Mouse (Mus musculus) left cerebral cortex, adult 2 months (tissue): ENCODE data around the gene Mus81. TPM values are rescaled to one million over a fixed set of nuclear protein-coding genes. Genes with fewer than 3 reads are reported as not detected.
"Not testable (repeated sequence)": the region's sequence is repeated elsewhere in the genome, so short reads cannot be mapped to it uniquely, and the experiment has no call there.

ENCODE experiments used
- DNase-seq, 2 experiments: peaks; one replicate each; pipeline ENCODE4 v3.0.0; 2021 to 2022; ENCODE audit warnings: low spot score in 2 of 2, mixed read lengths in 1 of 2; ENCODE audit errors: extremely low spot score in 1 of 2
- H3K27ac ChIP-seq: fragments of 200-600 bp; 2 replicates; pipeline ENCODE4 v1.8.1; 2022
- H3K4me3 ChIP-seq: fragments of 200-600 bp; 2 replicates; pipeline ENCODE4 v1.8.1; 2022
- CTCF ChIP-seq: fragments of 200-600 bp; IDR thresholded peaks from 2 replicates; pipeline ENCODE4 v1.8.1; 2022; ENCODE audit warnings: antibody characterized with exemption, mild to moderate bottlenecking, moderate library complexity
- intact Hi-C: fragments of 180-260 bp; cut with DNase I; formaldehyde crosslinking; loops from one replicate; pipeline ENCODE4 v1.15.1; 2025
- total RNA-seq, 2 experiments: library from RNA; stranded (reverse); gene quantifications; 2 replicates each; pipeline ENCODE4 v1.2.3; 2021

Gene Mus81
- total RNA-seq, 2 experiments from 2014 or later = 33.3 to 33.4 TPM

GRCm38 (mm10) chr19:5490898-5491708 is 2.9 kb upstream of the Mus81 start:
- no peak for TF ChIP-seq CTCF
- intact Hi-C loops = loop anchor here (1.0 to 2.0 kb wide), 2 partner anchors 20 to 67 kb away; partner anchors contain the start of genes Drap1 and Snx32
- DNase-seq = peak; percentile 77 to 78
- H3K4me3 ChIP-seq = peak overlapping the region; percentile 91
- H3K27ac ChIP-seq = peak overlapping the region; percentile 99

- intact Hi-C loops = loop anchor here (1.0 to 2.0 kb wide), 2 partner anchors 20 to 66 kb away; partner anchors contain the start of genes Drap1 and Snx32
Observed at GRCm38 (mm10) chr19:5490313-5490897, 2.2 kb upstream of the Mus81 start, which contains the start of gene Cfl1. Gene Cfl1, plus strand, starts transcription at chr19:5490455.

GRCm38 (mm10) chr19:5489721-5490120 is 1.5 kb upstream of the Mus81 start:
- peak overlapping the region; percentile 99 for H3K27ac ChIP-seq
- intact Hi-C loops = loop anchor here (1.0 to 2.0 kb wide), 4 partner anchors 21 to 123 kb away; partner anchors contain the start of genes Banf1, Ccdc85b, Drap1 and Eif1ad
- DNase-seq = not testable (repeated sequence)
- peak overlapping the region; percentile 91 for H3K4me3 ChIP-seq

More at GRCm38 (mm10) chr19:5490313-5490897, 2.2 kb upstream of the Mus81 start, which contains the start of gene Cfl1:
- Histone ChIP-seq H3K4me3 (peak within 1 kb of the TSS; percentile 91), H3K27ac (peak within 1 kb of the TSS; percentile 99)
- DNase-seq = peak; percentile 93 to 95
- TF ChIP-seq CTCF = no peak

- no peak; the same call in 1 of the 2 replicates for TF ChIP-seq CTCF
- Histone ChIP-seq H3K4me3 (peak overlapping the region; percentile 91), H3K27ac (peak overlapping the region; percentile 99)
- intact Hi-C loops = loop anchor here (2.0 kb wide), 2 partner anchors 32 to 122 kb away; partner anchors contain the start of genes Banf1, Ccdc85b and Eif1ad
- peak; percentile 96 to 97 for DNase-seq
Observed at GRCm38 (mm10) chr19:5488878-5489571, 823 bp upstream of the Mus81 start.

GRCm38 (mm10) chr19:5486771-5487170 is 1.4 kb downstream of the Mus81 start:
- intact Hi-C loops = no loop called here
- H3K4me3 ChIP-seq = no peak overlapping the region
- no peak for TF ChIP-seq CTCF
- DNase-seq = no peak
- H3K27ac ChIP-seq = no peak overlapping the region

- H3K27ac ChIP-seq = no peak overlapping the region
- no peak for TF ChIP-seq CTCF
- intact Hi-C loops = no loop called here
- H3K4me3 ChIP-seq = no peak overlapping the region
- DNase-seq = no peak
Observed at GRCm38 (mm10) chr19:5486286-5486685, 1.9 kb downstream of the Mus81 start.

GRCm38 (mm10) chr19:5485821-5486220 is 2.4 kb downstream of the Mus81 start:
- intact Hi-C loops = no loop called here
- no peak for DNase-seq
- Histone ChIP-seq H3K4me3 (no peak overlapping the region), H3K27ac (no peak overlapping the region)
- no peak for TF ChIP-seq CTCF

- H3K4me3 ChIP-seq = no peak overlapping the region
- no peak for DNase-seq
- intact Hi-C loops = no loop called here
- no peak overlapping the region for H3K27ac ChIP-seq
- no peak for TF ChIP-seq CTCF
Observed at GRCm38 (mm10) chr19:5485371-5485770, 2.8 kb downstream of the Mus81 start.

GRCm38 (mm10) chr19:5484496-5484895 is 3.7 kb downstream of the Mus81 start:
- Histone ChIP-seq H3K4me3 (no peak overlapping the region), H3K27ac (no peak overlapping the region)
- no peak for TF ChIP-seq CTCF
- intact Hi-C loops = no loop called here
- no peak for DNase-seq

GRCm38 (mm10) chr19:5483386-5484359 is 4.5 kb downstream of the Mus81 start:
- intact Hi-C loops = no loop called here
- no peak for TF ChIP-seq CTCF
- Histone ChIP-seq H3K4me3 (no peak overlapping the region), H3K27ac (no peak overlapping the region)
- no peak for DNase-seq

GRCm38 (mm10) chr19:5481398-5481797 is 6.8 kb downstream of the Mus81 start:
- Histone ChIP-seq H3K27ac (no peak overlapping the region), H3K4me3 (no peak overlapping the region)
- intact Hi-C loops = no loop called here
- no peak for TF ChIP-seq CTCF
- DNase-seq = no peak
